Mouse (Mus musculus): Measurements from ENCODE around the gene Sept11. TPM values are rescaled to one million over a fixed set of nuclear protein-coding genes. Genes with fewer than 3 reads are reported as not detected.

Gene Sept11
- polyA plus RNA-seq, 1 experiment, result 0.27 TPM

- H3K9me3 ChIP-seq (ENCODE audit: control insufficient read depth, low read length), result no peaks in the 10 kb centered on the region
- TF ChIP-seq GATA1 (IDR thresholded peaks at IDR 0.05; ENCODE audit: low read length) (no peak), TAL1 (IDR thresholded peaks at IDR 0.05; ENCODE audit: low read length) (no peak)
- H3K36me3 ChIP-seq (ENCODE audit: control insufficient read depth), result no peaks in the 10 kb centered on the region
- peaks cover 29% of the 10 kb centered on the region for H3K4me1 ChIP-seq (ENCODE audit: control insufficient read depth)
- peaks cover 20% of the 10 kb centered on the region for H3K27me3 ChIP-seq (ENCODE audit: control insufficient read depth)
- H3K4me3 ChIP-seq (replicated peaks), result peak overlapping the region; percentile 80
Observed at GRCm38 (mm10) chr5:93093638-93094527, 646 bp downstream of the Sept11 start.

- H3K27me3 ChIP-seq (ENCODE audit: control insufficient read depth), result peaks cover 20% of the 10 kb centered on the region
- no peaks in the 10 kb centered on the region for H3K9me3 ChIP-seq (ENCODE audit: control insufficient read depth, low read length)
- peaks cover 29% of the 10 kb centered on the region for H3K4me1 ChIP-seq (ENCODE audit: control insufficient read depth)
- no peaks in the 10 kb centered on the region; the same call in 1 of the 2 replicates for H3K36me3 ChIP-seq (ENCODE audit: control insufficient read depth)
- no peak overlapping the region for H3K4me3 ChIP-seq (replicated peaks)
- TF ChIP-seq GATA1 (IDR thresholded peaks at IDR 0.05; ENCODE audit: low read length), result no peak
- TF ChIP-seq TAL1 (IDR thresholded peaks at IDR 0.05; ENCODE audit: low read length), result no peak
Observed at GRCm38 (mm10) chr5:93095301-93095700, 2.1 kb downstream of the Sept11 start.

- TF ChIP-seq TAL1 (IDR thresholded peaks at IDR 0.05; ENCODE audit: low read length) (no peak), GATA1 (IDR thresholded peaks at IDR 0.05; ENCODE audit: low read length) (no peak)
- no peaks in the 10 kb centered on the region for H3K9me3 ChIP-seq (ENCODE audit: control insufficient read depth, low read length)
- peaks cover 23% of the 10 kb centered on the region for H3K4me1 ChIP-seq (ENCODE audit: control insufficient read depth)
- no peak overlapping the region for H3K4me3 ChIP-seq (replicated peaks)
- peaks cover 3% of the 10 kb centered on the region for H3K36me3 ChIP-seq (ENCODE audit: control insufficient read depth)
- H3K27me3 ChIP-seq (ENCODE audit: control insufficient read depth), result peaks cover 10% of the 10 kb centered on the region
Observed at GRCm38 (mm10) chr5:93097204-93097906, 4.1 kb downstream of the Sept11 start.

- Histone ChIP-seq H3K36me3 (ENCODE audit: control insufficient read depth) (peaks cover 3% of the 10 kb centered on the region), H3K4me3 (replicated peaks) (no peak overlapping the region), H3K4me1 (ENCODE audit: control insufficient read depth) (peaks cover 15% of the 10 kb centered on the region), H3K9me3 (ENCODE audit: control insufficient read depth, low read length) (no peaks in the 10 kb centered on the region), H3K27me3 (ENCODE audit: control insufficient read depth) (peaks cover 4% of the 10 kb centered on the region)
- TF ChIP-seq GATA1 (IDR thresholded peaks at IDR 0.05; ENCODE audit: low read length) (no peak), TAL1 (IDR thresholded peaks at IDR 0.05; ENCODE audit: low read length) (no peak)
Observed at GRCm38 (mm10) chr5:93098219-93098618, 5.0 kb downstream of the Sept11 start.

GRCm38 (mm10) chr5:93098811-93099210 is 5.6 kb downstream of the Sept11 start:
- TF ChIP-seq GATA1 (IDR thresholded peaks at IDR 0.05; ENCODE audit: low read length) (no peak), TAL1 (IDR thresholded peaks at IDR 0.05; ENCODE audit: low read length) (no peak)
- H3K9me3 ChIP-seq (ENCODE audit: control insufficient read depth, low read length), result no peaks in the 10 kb centered on the region
- peaks cover 3% of the 10 kb centered on the region for H3K36me3 ChIP-seq (ENCODE audit: control insufficient read depth)
- peaks cover 9% of the 10 kb centered on the region for H3K4me1 ChIP-seq (ENCODE audit: control insufficient read depth)
- H3K4me3 ChIP-seq (replicated peaks), result no peak overlapping the region
- peaks cover 4% of the 10 kb centered on the region for H3K27me3 ChIP-seq (ENCODE audit: control insufficient read depth)

- Histone ChIP-seq H3K4me3 (replicated peaks) (no peak overlapping the region), H3K9me3 (ENCODE audit: control insufficient read depth, low read length) (no peaks in the 10 kb centered on the region), H3K36me3 (ENCODE audit: control insufficient read depth) (peaks cover 3% of the 10 kb centered on the region), H3K4me1 (ENCODE audit: control insufficient read depth) (no peaks in the 10 kb centered on the region), H3K27me3 (ENCODE audit: control insufficient read depth) (no peaks in the 10 kb centered on the region)
- no peak for TF ChIP-seq TAL1 (IDR thresholded peaks at IDR 0.05; ENCODE audit: low read length)
- TF ChIP-seq GATA1 (IDR thresholded peaks at IDR 0.05; ENCODE audit: low read length), result no peak
Observed at GRCm38 (mm10) chr5:93100906-93101305, 7.7 kb downstream of the Sept11 start.

GRCm38 (mm10) chr5:93101371-93101791 is 8.1 kb downstream of the Sept11 start:
- no peak overlapping the region for H3K4me3 ChIP-seq (replicated peaks)
- TF ChIP-seq TAL1 (IDR thresholded peaks at IDR 0.05; ENCODE audit: low read length) (no peak), GATA1 (IDR thresholded peaks at IDR 0.05; ENCODE audit: low read length) (no peak)
- peaks cover 3% of the 10 kb centered on the region for H3K36me3 ChIP-seq (ENCODE audit: control insufficient read depth)
- H3K27me3 ChIP-seq (ENCODE audit: control insufficient read depth), result no peaks in the 10 kb centered on the region
- H3K9me3 ChIP-seq (ENCODE audit: control insufficient read depth, low read length), result no peaks in the 10 kb centered on the region
- no peaks in the 10 kb centered on the region for H3K4me1 ChIP-seq (ENCODE audit: control insufficient read depth)

GRCm38 (mm10) chr5:93103603-93104002 is 10.4 kb downstream of the Sept11 start:
- H3K9me3 ChIP-seq (ENCODE audit: control insufficient read depth, low read length), result no peaks in the 10 kb centered on the region
- H3K27me3 ChIP-seq (ENCODE audit: control insufficient read depth), result no peaks in the 10 kb centered on the region
- H3K4me3 ChIP-seq (replicated peaks), result no peak overlapping the region
- TF ChIP-seq TAL1 (IDR thresholded peaks at IDR 0.05; ENCODE audit: low read length), result no peak
- TF ChIP-seq GATA1 (IDR thresholded peaks at IDR 0.05; ENCODE audit: low read length), result no peak
- H3K4me1 ChIP-seq (ENCODE audit: control insufficient read depth), result no peaks in the 10 kb centered on the region
- H3K36me3 ChIP-seq (ENCODE audit: control insufficient read depth), result peaks cover 3% of the 10 kb centered on the region

Measured in erythroblast, embryonic 14.5 days (primary cell).